Mouse (Mus musculus) spleen, adult 2 months (tissue): ENCODE data around the gene Itsn2.

ENCODE experiments used
- CTCF ChIP-seq: fragments of 200-500 bp; IDR thresholded peaks from 2 replicates; pipeline ENCODE4 v1.5.1; 2011; ENCODE audit warnings: mild to moderate bottlenecking, inconsistent platforms; ENCODE audit not compliant: insufficient read depth, insufficient read length, insufficient replicate concordance; ENCODE audit errors: extremely low read depth
- POLR2A ChIP-seq: fragments of 200-500 bp; IDR thresholded peaks from 2 replicates; pipeline ENCODE4 v1.6.1; 2011; ENCODE audit warnings: low read depth, low read length, inconsistent platforms

GRCm38 (mm10) chr12:4708881-4709604, 116.6 kb downstream of the Itsn2 start:
- TF ChIP-seq POLR2A (no peak), CTCF (no peak)
